Mouse (Mus musculus): ENCODE measurements around the gene Itsn1.

- TF ChIP-seq CTCF (IDR thresholded peaks at IDR 0.05; ENCODE audit: low read depth) (no peak), EP300 (IDR thresholded peaks at IDR 0.05; ENCODE audit: low read depth) (no peak)
Observed at GRCm38 (mm10) chr16:91858695-91859094, 129.6 kb downstream of the Itsn1 start.

Measured in heart, postnatal 0 days (tissue).